Mouse (Mus musculus): ENCODE data around the gene Gm11639. TPM values are rescaled to one million over a fixed set of nuclear protein-coding genes. Genes with fewer than 3 reads are reported as not detected.

The Gm11639 gene
- total and polyA plus RNA-seq, 2 experiments from 2014 or later: 0.05 to 0.17 TPM

DNA sequence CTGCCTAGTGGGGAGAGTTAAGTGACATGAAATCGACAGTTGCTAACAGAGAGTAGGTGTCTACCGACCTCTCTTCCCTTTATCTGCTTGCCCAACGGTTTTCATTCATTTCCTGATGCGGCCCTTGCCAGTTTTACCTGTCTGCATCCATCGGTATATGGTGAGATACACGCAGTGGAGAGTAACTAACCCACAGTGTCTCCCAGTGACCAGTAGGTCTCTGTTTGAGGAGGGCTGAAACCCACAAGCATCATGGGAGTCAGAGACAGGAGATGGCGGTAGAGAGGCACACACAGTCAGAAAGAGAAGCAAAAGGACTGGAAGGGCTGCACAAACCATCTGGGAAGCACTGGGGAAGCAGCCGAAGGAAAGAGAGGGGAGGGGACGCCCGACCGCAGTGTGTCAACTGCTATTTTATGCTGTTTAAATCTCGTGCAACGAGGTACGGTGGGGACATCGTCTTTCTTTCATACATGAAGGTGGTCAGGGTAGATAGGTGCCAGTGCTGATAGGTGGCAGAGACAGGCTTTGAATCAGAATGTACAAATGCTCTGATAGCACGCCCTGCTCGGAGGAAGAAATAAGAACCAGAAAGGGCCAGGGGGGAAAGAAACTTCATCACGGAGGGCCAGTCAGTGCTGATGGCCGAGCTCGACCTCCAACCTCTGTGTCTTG lies 23.8 kb upstream of the Gm11639 start:
- H3K4me3 ChIP-seq (ENCODE audit: low read depth, low read length): no peak overlapping the region
- H3K27me3 ChIP-seq (ENCODE audit: insufficient read depth, low read length): no peaks in the 10 kb centered on the region
- DNase-seq (no peak), ATAC-seq (no peak)
- no peak overlapping the region for H3K4me2 ChIP-seq (ENCODE audit: low read depth)
- no peaks in the 10 kb centered on the region for H3K36me3 ChIP-seq (ENCODE audit: insufficient read depth)
- peak; percentile 19; the same call in 1 of the 2 replicates for TF ChIP-seq CTCF (IDR thresholded peaks at IDR 0.05; ENCODE audit: low read depth)
- no peak overlapping the region for H3K9ac ChIP-seq
- H3K9me3 ChIP-seq (ENCODE audit: low read length): no peaks in the 10 kb centered on the region
- 86% methylated on average over 20 of the region's 20 CpGs for WGBS
- H3K27ac ChIP-seq (ENCODE audit: low read depth, low read length): no peak overlapping the region
- no peaks in the 10 kb centered on the region for H3K4me1 ChIP-seq (ENCODE audit: insufficient read depth)

DNA sequence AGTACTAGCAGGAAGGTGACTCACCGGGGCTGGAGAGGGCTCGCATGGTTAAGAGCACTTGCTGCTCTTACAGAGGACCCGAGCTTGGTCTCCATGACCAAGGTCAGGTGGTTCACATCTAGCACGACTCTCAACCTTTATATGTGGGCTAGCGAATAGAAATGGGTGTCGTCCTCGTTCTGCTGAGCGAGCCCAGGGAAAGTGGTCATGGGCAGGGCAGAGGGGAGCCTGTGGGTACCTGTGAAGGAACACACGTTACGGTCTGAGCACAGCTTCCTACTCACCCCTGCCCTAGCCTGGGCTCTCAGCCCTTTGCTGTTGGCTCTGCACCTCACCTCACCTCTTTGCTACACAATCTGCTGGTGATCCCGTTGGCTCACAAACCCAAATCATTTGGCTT lies 22.9 kb upstream of the Gm11639 start:
- Histone ChIP-seq H3K9ac (no peak overlapping the region), H3K36me3 (ENCODE audit: insufficient read depth) (no peaks in the 10 kb centered on the region), H3K27me3 (ENCODE audit: insufficient read depth, low read length) (no peaks in the 10 kb centered on the region), H3K4me2 (ENCODE audit: low read depth) (no peak overlapping the region), H3K4me1 (ENCODE audit: insufficient read depth) (no peaks in the 10 kb centered on the region), H3K9me3 (ENCODE audit: low read length) (no peaks in the 10 kb centered on the region), H3K4me3 (ENCODE audit: low read depth, low read length) (no peak overlapping the region), H3K27ac (ENCODE audit: low read depth, low read length) (no peak overlapping the region)
- no peak for ATAC-seq
- TF ChIP-seq CTCF (IDR thresholded peaks at IDR 0.05; ENCODE audit: low read depth): no peak
- DNase-seq: no peak
- WGBS: 91% methylated on average over 11 of the region's 11 CpGs

DNA sequence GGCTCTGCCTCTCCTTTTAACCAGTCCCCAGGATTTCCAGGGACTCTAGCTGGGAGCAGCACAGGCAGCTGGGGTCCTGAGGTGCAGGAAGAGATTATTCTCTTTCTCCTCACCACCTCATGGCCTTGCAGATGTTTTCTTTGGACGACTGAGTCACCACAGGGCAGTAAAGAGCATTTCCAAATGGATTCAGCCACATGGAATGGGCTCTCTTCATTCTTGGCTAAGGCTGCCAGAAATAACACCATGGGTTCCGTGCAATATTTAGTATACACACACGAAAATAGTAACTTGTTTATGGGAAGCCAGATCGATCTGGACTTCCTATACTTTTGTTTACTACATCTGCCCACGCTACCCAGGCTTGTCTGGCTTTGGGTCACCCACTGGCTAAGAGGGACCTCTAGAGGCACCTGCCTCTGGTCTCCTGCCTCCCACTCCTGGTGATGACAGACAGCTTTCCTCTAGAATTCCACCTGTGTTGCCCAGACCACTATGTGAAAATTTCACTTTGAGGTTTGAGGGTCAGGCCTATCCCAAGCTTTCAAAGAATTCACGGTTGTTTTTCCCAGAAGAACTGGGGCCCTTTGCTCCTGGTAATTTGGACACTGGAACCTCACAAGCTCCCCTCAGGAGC lies 22.1 kb upstream of the Gm11639 start:
- 78% methylated on average over 6 of the region's 6 CpGs for WGBS
- Histone ChIP-seq H3K27ac (ENCODE audit: low read depth, low read length) (no peak overlapping the region), H3K4me3 (ENCODE audit: low read depth, low read length) (no peak overlapping the region), H3K36me3 (ENCODE audit: insufficient read depth) (no peaks in the 10 kb centered on the region), H3K4me2 (ENCODE audit: low read depth) (no peak overlapping the region), H3K4me1 (ENCODE audit: insufficient read depth) (no peaks in the 10 kb centered on the region), H3K27me3 (ENCODE audit: insufficient read depth, low read length) (no peaks in the 10 kb centered on the region), H3K9ac (no peak overlapping the region), H3K9me3 (ENCODE audit: low read length) (no peaks in the 10 kb centered on the region)
- TF ChIP-seq CTCF (IDR thresholded peaks at IDR 0.05; ENCODE audit: low read depth): no peak
- DNase-seq: no peak
- no peak for ATAC-seq

DNA sequence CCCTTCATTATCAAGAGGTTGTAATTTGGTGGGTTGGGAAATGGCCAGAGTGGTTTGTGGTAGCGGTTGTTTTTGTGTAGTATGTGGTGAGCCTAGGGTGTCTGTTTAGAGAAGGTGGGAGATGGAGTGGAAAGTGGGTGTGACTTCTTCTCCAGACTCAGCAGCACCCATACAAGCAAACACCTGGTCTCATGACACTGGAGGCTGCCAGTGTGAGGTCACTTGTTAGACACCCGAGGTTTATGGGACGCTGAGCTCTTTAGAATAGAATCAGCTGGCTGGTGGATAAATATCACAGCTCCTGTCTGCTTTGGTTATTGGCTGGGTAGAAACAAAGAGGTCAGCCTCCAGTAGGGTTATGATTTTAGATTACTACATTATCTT lies 21.6 kb upstream of the Gm11639 start:
- ATAC-seq (no peak), DNase-seq (no peak)
- TF ChIP-seq CTCF (IDR thresholded peaks at IDR 0.05; ENCODE audit: low read depth): no peak
- Histone ChIP-seq H3K4me3 (ENCODE audit: low read depth, low read length) (no peak overlapping the region), H3K9me3 (ENCODE audit: low read length) (no peaks in the 10 kb centered on the region), H3K4me2 (ENCODE audit: low read depth) (no peak overlapping the region), H3K4me1 (ENCODE audit: insufficient read depth) (no peaks in the 10 kb centered on the region), H3K27ac (ENCODE audit: low read depth, low read length) (no peak overlapping the region), H3K36me3 (ENCODE audit: insufficient read depth) (no peaks in the 10 kb centered on the region), H3K27me3 (ENCODE audit: insufficient read depth, low read length) (no peaks in the 10 kb centered on the region), H3K9ac (no peak overlapping the region)
- 71% methylated on average over 3 of the region's 3 CpGs for WGBS

DNA sequence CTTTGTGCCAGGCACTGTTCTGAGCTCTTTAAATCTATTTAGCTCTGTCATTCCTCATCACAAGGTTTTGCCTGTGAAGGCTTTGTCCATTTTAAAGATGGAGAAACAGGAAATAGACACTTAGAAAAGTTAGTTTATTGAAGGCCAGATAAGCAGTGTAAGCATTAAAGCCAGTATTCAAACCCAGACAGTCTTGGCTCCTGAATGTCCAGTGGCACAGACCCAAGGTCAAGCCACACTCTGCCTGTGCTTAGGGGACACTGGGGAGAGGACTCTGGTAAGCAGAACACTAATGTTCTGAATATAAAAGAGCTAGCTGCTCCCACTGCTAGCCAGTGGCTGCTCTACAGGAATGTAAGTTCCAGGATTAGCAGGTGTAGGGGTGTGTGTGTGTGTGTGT lies 21.1 kb upstream of the Gm11639 start:
- H3K4me3 ChIP-seq (ENCODE audit: low read depth, low read length): no peak overlapping the region
- no peak for ATAC-seq
- no peaks in the 10 kb centered on the region for H3K9me3 ChIP-seq (ENCODE audit: low read length)
- no peak overlapping the region for H3K9ac ChIP-seq
- no peak for DNase-seq
- no peaks in the 10 kb centered on the region for H3K27me3 ChIP-seq (ENCODE audit: insufficient read depth, low read length)
- no peak for TF ChIP-seq CTCF (IDR thresholded peaks at IDR 0.05; ENCODE audit: low read depth)
- H3K36me3 ChIP-seq (ENCODE audit: insufficient read depth): no peaks in the 10 kb centered on the region
- H3K4me2 ChIP-seq (ENCODE audit: low read depth): no peak overlapping the region
- H3K4me1 ChIP-seq (ENCODE audit: insufficient read depth): no peaks in the 10 kb centered on the region
- no peak overlapping the region for H3K27ac ChIP-seq (ENCODE audit: low read depth, low read length)

DNA sequence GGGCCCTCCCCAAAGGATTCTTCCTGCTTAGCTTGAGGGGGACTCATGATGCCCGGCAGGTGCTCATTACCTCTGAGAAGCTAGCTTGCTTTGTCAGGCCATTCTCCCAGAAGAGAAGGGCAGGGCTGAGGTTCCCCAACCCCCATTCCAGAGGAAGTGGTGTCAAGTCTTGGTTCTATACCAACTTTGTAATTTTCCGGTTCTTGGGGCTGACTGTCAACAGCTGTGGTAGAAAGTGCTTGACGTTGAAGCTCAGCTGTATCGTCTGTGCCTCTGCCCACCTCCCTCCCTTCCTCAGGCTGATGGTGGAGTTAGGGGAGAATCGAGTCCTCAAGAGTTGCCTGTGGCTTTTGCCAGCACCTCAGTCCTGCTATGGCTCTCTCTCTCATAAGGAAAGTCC lies 18.1 kb upstream of the Gm11639 start:
- Histone ChIP-seq H3K4me1 (ENCODE audit: insufficient read depth) (no peaks in the 10 kb centered on the region), H3K36me3 (ENCODE audit: insufficient read depth) (no peaks in the 10 kb centered on the region), H3K9ac (no peak overlapping the region), H3K27ac (ENCODE audit: low read depth, low read length) (no peak overlapping the region), H3K4me2 (ENCODE audit: low read depth) (no peak overlapping the region), H3K4me3 (ENCODE audit: low read depth, low read length) (no peak overlapping the region), H3K9me3 (ENCODE audit: low read length) (no peaks in the 10 kb centered on the region), H3K27me3 (ENCODE audit: insufficient read depth, low read length) (no peaks in the 10 kb centered on the region)
- no peak for DNase-seq
- whole genome bisulfite sequencing: 77% methylated on average over 5 of the region's 5 CpGs
- TF ChIP-seq CTCF (IDR thresholded peaks at IDR 0.05; ENCODE audit: low read depth): no peak
- ATAC-seq: no peak

DNA sequence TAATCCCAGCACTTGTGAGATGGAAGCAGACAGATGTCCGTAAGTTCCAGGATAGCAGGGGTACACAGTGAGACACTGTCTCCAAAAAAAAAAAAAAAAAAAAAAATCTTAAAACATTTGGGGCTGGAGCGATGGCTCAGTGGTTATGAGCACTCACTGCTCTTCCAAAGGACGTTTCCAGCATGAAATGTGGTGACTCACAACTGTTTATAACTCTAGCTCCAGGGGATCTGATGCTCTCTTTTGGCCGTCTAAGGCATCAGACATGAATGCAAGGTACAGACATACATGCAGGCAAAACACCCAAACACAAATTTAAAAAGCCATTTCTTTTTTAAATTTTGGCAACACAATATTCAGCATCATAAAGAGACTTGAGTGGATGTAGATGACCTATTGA lies 12.1 kb upstream of the Gm11639 start:
- ATAC-seq (no peak), DNase-seq (no peak)
- Histone ChIP-seq H3K36me3 (ENCODE audit: insufficient read depth) (no peaks in the 10 kb centered on the region), H3K9me3 (ENCODE audit: low read length) (no peaks in the 10 kb centered on the region), H3K27ac (ENCODE audit: low read depth, low read length) (no peak overlapping the region), H3K4me3 (ENCODE audit: low read depth, low read length) (no peak overlapping the region), H3K4me1 (ENCODE audit: insufficient read depth) (no peaks in the 10 kb centered on the region), H3K27me3 (ENCODE audit: insufficient read depth, low read length) (no peaks in the 10 kb centered on the region), H3K4me2 (ENCODE audit: low read depth) (no peak overlapping the region), H3K9ac (no peak overlapping the region)
- 68% methylated on average over 4 of the region's 4 CpGs for WGBS
- TF ChIP-seq CTCF (IDR thresholded peaks at IDR 0.05; ENCODE audit: low read depth): no peak
